Mouse (Mus musculus): Measurements from ENCODE around the gene Cdv3. TPM values are rescaled to one million over a fixed set of nuclear protein-coding genes. Genes with fewer than 3 reads are reported as not detected.

The Cdv3 gene
- total RNA-seq (2023) = 106 TPM

GRCm38 (mm10) chr9:103365290-103366247 is at the start of gene Cdv3:
Cdv3 (minus strand) TSS chr9:103365840.

GRCm38 (mm10) chr9:103304927-103305326 is 60.7 kb downstream of the Cdv3 start, which contains the start of the genes 1300017J02Rik and Topbp1:
1300017J02Rik (minus strand) TSS chr9:103305082.
Topbp1 (plus strand) TSS chr9:103305215.

Other genes starting within 250 kb of the Cdv3 start
- gene Srprb, start 163.7 kb downstream of the Cdv3 start, total RNA-seq (2023) = 21.2 TPM
- 0.31 TPM for gene Gm20425, start 135.5 kb downstream of the Cdv3 start, total RNA-seq (2023)
- gene Trf, start 135.4 kb downstream of the Cdv3 start, total RNA-seq (2023) = 12.6 TPM
- gene 1300017J02Rik, start 60.8 kb downstream of the Cdv3 start, total RNA-seq (2023) = not detected
- 75.5 TPM for gene Topbp1, start 60.6 kb downstream of the Cdv3 start, total RNA-seq (2023)
- 0.95 TPM for gene Bfsp2, start 114.6 kb upstream of the Cdv3 start, total RNA-seq (2023)

Measured in CD8-positive naive resting alpha-beta T cell, adult 57 days (primary cell).